Mouse (Mus musculus) heart, embryonic 15.5 days (tissue): ENCODE results near the gene Sos2. TPM values are rescaled to one million over a fixed set of nuclear protein-coding genes. Genes with fewer than 3 reads are reported as not detected.

Experiments
- ATAC-seq: fragments of 200-750 bp; cut with Nextera tagmentation; replicated peaks from 2 replicates; pipeline ENCODE4 v1.8.0; 2017; ENCODE audit warnings: low read depth, moderate TSS enrichment; ENCODE audit not compliant: insufficient number of reproducible peaks, insufficient read depth, low FRiP score
- H3K27ac ChIP-seq: fragments of 300-500 bp; sonication (generic); 2 replicates; pipeline ENCODE4 v1.5.1; 2015; ENCODE audit warnings: mild to moderate bottlenecking, inconsistent platforms
- H3K27me3 ChIP-seq: fragments of 300-500 bp; sonication (generic); 2 replicates; pipeline ENCODE4 v1.6.1; 2015; ENCODE audit warnings: inconsistent platforms
- H3K36me3 ChIP-seq: fragments of 300-500 bp; sonication (generic); 2 replicates; pipeline ENCODE4 v1.6.1; 2015; ENCODE audit warnings: mild to moderate bottlenecking, inconsistent platforms
- H3K4me1 ChIP-seq: fragments of 300-500 bp; sonication (generic); replicated peaks from 2 replicates; pipeline ENCODE4 v1.6.1; 2015; ENCODE audit warnings: inconsistent platforms
- H3K4me2 ChIP-seq: fragments of 300-500 bp; sonication (generic); 2 replicates; pipeline ENCODE4 v1.6.1; 2015; ENCODE audit warnings: inconsistent platforms, mild to moderate bottlenecking, moderate library complexity
- H3K4me3 ChIP-seq: fragments of 300-500 bp; sonication (generic); 2 replicates; pipeline ENCODE4 v1.5.1; 2015; ENCODE audit warnings: mild to moderate bottlenecking, inconsistent platforms
- H3K9ac ChIP-seq: fragments of 300-500 bp; sonication (generic); 2 replicates; pipeline ENCODE4 v1.6.1; 2015; ENCODE audit warnings: mild to moderate bottlenecking, inconsistent platforms
- H3K9me3 ChIP-seq: fragments of 300-500 bp; sonication (generic); replicated peaks from 2 replicates; pipeline ENCODE4 v1.6.1; 2016; ENCODE audit warnings: inconsistent platforms
- WGBS: fragments of 180-500 bp; shearing (Covaris S2); methylation state at CpG from one replicate; pipeline ENCODE4 v1.1.7; 2015; ENCODE audit warnings: mixed read lengths; 5-methylcytosine and 5-hydroxymethylcytosine counted together
- polyA plus RNA-seq: library from polyadenylated mRNA; unstranded; fragments of >200 nt; fragmentation: Nextera tagmentation; extraction: Ambion mirVana; gene quantifications from 2 replicates; pipeline ENCODE4 v1.2.1, GENCODE M21; 2015

The Sos2 gene
- polyA plus RNA-seq, 1 experiment from 2014 or later, result 6.7 TPM

DNA sequence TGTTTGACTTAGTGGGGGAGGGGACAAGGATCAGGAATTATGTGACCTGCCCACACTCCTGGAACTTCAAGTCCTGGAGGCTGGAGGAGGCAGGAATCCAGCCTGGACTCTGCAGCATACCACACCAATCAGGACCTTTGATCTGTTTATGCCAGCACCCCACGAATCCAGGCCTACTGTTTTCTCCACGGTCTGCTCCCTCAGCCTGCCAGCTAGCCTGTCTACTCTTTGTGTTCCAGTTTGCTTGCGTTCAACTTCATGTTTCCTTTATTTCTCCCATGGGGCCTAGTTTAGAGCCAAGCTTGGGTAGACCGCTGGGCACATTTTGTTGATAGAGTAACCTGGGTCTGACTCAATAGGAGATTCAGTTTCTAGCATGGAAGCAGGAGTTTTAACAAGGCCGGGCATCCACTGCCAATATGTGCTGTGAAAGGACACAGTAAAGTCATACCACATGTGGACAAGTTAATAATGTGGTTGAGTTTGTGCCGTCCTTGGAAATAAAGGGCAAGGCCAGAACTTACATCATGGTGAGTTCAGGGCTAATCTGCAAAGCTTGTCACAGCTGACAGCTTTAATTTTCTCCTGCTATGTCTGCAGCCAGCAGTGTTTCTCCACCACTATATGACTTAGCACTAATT is 125.3 kb downstream of the Sos2 start:
- no peak overlapping the region for H3K27ac ChIP-seq

DNA sequence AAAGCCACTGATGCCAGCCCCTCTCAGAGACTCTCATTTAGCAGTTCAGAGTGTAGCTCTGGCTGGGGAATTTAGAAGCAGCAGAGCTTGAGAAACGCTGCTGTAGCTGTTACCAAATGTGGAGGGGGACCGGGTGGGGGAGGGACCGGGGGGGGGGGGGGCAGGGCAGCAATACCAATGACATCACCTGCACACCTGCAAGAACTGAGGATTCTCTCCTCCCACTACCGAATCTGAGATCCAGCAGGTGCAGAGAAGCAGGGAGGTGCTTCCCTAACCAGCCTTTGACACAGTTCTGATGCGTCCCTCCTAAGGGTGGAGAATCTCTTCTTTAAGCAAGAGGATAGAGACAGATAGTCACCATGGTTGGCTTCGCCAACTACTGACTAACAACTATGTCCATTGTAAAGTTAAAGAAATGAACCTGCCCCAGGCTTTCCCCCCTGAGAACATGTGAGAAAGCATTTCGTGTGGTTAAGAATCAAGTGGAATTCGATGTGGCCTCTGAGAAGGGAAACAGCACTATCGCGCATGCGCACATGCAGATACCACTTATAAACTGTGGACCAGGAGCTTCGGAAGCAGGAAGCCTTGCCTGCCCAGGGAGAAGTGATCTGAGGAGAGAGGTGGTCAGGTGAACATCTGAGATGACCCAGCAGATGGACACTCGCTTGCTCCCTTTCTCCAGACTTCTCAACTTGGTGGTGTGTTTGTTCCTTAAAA is 136.0 kb downstream of the Sos2 start:
- Histone ChIP-seq H3K27me3 (no peaks in the 10 kb centered on the region), H3K36me3 (no peaks in the 10 kb centered on the region), H3K27ac (no peak overlapping the region), H3K4me2 (no peak overlapping the region), H3K4me1 (no peaks in the 10 kb centered on the region), H3K4me3 (no peak overlapping the region), H3K9ac (no peak overlapping the region), H3K9me3 (no peaks in the 10 kb centered on the region)
- 69% methylated on average over 13 of the region's 13 CpGs for WGBS
- no peak for ATAC-seq

More for the DNA sequence above, 125.3 kb downstream of the Sos2 start:
- Histone ChIP-seq H3K9ac (no peak overlapping the region), H3K27me3 (no peaks in the 10 kb centered on the region), H3K4me2 (no peak overlapping the region), H3K9me3 (no peaks in the 10 kb centered on the region), H3K4me1 (peaks cover 3% of the 10 kb centered on the region; the same call in 1 of the 2 replicates), H3K4me3 (no peak overlapping the region), H3K36me3 (no peaks in the 10 kb centered on the region)
- ATAC-seq, result no peak
- 49% methylated on average over 6 of the region's 6 CpGs for WGBS

DNA sequence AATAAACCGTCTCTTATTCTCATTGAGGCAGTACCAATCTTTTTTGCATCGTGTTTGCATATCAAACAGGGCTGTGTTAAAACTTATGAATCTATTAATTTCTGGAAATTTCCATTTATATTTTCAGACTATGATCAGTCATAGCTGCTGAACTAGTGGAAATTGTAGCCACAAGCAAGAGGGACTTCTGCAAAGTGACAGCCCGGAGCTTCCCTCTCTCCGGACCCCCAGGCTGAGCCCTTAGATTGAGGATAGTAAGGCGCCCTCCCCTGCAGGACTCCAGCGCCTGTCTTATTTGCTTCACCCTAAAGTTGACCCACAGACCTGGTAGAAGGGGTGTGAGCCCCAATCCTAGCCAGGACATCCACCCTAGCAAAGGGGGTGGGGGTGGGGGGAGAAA is 136.7 kb downstream of the Sos2 start:
- ATAC-seq, result no peak
- Histone ChIP-seq H3K4me2 (no peak overlapping the region), H3K9ac (no peak overlapping the region), H3K4me1 (no peaks in the 10 kb centered on the region), H3K27ac (no peak overlapping the region), H3K27me3 (no peaks in the 10 kb centered on the region), H3K36me3 (no peaks in the 10 kb centered on the region), H3K9me3 (no peaks in the 10 kb centered on the region), H3K4me3 (no peak overlapping the region)
- WGBS, result 81% methylated on average over 6 of the region's 6 CpGs

DNA sequence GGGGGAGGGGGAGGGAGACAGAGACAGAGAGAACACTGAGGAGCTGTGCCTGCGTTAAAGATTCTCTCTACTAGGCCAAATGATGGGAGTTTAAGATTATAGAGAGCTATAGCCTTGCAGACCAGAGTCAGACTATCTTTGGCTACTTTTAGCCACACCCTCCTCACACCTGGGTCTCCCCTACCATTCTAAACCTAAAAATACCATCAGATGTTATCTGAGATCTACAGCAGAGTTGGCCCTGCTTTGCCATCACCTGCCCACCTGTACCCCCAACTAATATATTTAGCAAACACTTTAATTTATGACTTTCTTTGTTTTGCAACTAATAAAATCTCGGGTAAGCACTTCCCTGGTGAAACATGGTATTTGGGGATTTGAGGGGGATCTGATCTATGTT is 137.1 kb downstream of the Sos2 start:
- H3K4me3 ChIP-seq, result no peak overlapping the region
- H3K9me3 ChIP-seq, result no peaks in the 10 kb centered on the region
- no peak for ATAC-seq
- no peak overlapping the region for H3K9ac ChIP-seq
- no peaks in the 10 kb centered on the region for H3K36me3 ChIP-seq
- no peak overlapping the region for H3K4me2 ChIP-seq
- H3K27ac ChIP-seq, result no peak overlapping the region
- no peaks in the 10 kb centered on the region for H3K27me3 ChIP-seq
- H3K4me1 ChIP-seq, result peaks cover under 1% of the 10 kb centered on the region; the same call in 1 of the 2 replicates
- 49% methylated on average over 2 of the region's 2 CpGs for WGBS

DNA sequence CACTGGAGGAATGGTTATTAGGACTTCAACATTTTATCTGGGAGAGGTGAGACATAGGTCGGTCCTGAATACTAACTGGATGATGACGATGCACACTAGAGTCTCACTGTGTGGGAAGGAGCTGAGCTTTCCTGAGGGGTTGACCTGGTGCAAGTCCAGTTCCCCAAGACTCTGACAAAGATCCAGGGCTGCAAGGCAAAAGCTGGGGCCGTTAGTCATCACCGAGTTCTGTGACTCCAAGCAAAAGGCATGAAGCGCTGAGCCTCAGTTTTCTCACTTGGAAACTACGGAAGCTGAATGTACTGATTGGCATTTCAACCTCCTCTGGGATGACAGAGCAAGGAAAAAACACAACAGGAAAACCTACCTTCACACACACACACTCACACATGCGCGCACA is 139.3 kb downstream of the Sos2 start:
- Histone ChIP-seq H3K4me3 (no peak overlapping the region), H3K4me2 (no peak overlapping the region), H3K4me1 (peaks cover 22% of the 10 kb centered on the region), H3K27me3 (no peaks in the 10 kb centered on the region), H3K36me3 (no peaks in the 10 kb centered on the region), H3K9ac (no peak overlapping the region), H3K27ac (no peak overlapping the region), H3K9me3 (no peaks in the 10 kb centered on the region)
- no peak for ATAC-seq
- WGBS, result 86% methylated on average over 8 of the region's 8 CpGs

DNA sequence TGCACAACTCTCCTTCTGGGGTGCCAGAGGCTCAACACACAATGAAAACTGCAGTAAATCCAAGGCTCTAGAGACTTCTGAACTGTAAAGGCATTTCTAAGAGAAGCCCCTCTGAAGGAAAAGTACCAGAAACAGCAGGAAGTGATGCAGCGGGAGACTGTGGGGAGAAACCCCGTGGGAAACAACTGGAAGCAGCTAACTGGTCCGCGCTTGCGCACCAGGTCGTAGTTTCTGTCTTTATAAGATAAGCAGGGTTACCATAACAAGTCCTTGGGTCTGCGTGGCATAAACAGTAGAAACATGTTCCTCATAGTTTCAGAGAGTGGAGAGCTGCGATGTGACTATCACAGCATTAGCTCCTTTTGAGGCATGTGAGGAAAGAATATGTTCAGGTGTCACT is 140.0 kb downstream of the Sos2 start:
- Histone ChIP-seq H3K27ac (no peak overlapping the region), H3K4me1 (peaks cover 29% of the 10 kb centered on the region), H3K27me3 (no peaks in the 10 kb centered on the region), H3K9me3 (no peaks in the 10 kb centered on the region), H3K9ac (no peak overlapping the region), H3K36me3 (no peaks in the 10 kb centered on the region), H3K4me2 (no peak overlapping the region), H3K4me3 (no peak overlapping the region)
- 52% methylated on average over 8 of the region's 8 CpGs for WGBS
- no peak for ATAC-seq

DNA sequence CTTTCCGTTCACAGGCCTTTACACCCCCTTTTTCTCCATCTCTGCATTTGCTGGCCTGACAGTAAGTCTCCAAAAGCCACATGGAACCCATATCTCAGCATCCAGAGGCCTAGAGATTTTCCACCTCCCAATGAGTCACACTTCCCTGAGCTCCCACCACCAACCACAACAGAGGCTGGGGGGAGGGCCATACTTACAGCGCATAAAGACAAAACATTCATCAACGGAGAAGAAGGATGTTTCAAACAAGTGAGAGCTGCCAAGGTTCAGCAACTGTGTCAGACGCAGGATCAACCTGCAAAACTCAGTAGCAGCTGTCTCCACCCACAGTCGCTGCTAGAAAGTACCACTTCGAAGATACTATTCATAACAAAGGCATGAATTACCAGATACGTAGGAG is 142.3 kb downstream of the Sos2 start:
- Histone ChIP-seq H3K4me1 (peaks cover 31% of the 10 kb centered on the region), H3K4me3 (no peak overlapping the region), H3K27me3 (no peaks in the 10 kb centered on the region), H3K27ac (peak overlapping the region; percentile 91), H3K9me3 (no peaks in the 10 kb centered on the region), H3K4me2 (no peak overlapping the region), H3K36me3 (no peaks in the 10 kb centered on the region), H3K9ac (no peak overlapping the region)
- no peak for ATAC-seq
- 53% methylated on average over 7 of the region's 7 CpGs for WGBS

DNA sequence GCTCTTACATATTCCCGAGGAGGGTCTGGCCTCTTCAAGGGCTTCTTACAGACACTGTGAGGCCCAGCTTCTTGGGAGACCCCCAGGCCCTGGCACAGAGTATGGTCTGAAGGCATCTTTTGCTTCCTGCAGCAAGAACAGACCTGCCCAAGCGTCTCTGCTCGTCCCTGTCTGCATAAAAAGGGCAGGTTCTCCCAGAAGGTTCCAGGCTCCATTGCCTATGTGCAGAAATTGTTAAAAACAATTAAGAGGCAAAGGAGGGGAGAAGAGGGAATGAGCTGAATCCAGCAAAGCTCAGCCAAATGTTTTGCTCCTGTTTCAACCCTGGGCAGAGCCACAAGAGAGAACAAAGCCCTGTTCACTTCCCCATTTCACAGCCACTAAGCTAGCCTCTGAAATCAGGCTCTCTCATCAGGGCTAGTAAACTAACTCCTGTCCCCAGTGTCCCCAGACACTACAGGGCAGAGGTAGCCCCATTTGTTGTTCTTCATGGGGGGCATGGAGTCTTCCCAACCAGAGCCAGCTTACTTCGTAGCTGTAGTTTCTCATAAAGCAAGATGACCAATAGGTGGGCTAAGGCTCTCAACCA is 143.2 kb downstream of the Sos2 start:
- Histone ChIP-seq H3K4me3 (peak overlapping the region; percentile 32), H3K27ac (peak overlapping the region; percentile 91)

DNA sequence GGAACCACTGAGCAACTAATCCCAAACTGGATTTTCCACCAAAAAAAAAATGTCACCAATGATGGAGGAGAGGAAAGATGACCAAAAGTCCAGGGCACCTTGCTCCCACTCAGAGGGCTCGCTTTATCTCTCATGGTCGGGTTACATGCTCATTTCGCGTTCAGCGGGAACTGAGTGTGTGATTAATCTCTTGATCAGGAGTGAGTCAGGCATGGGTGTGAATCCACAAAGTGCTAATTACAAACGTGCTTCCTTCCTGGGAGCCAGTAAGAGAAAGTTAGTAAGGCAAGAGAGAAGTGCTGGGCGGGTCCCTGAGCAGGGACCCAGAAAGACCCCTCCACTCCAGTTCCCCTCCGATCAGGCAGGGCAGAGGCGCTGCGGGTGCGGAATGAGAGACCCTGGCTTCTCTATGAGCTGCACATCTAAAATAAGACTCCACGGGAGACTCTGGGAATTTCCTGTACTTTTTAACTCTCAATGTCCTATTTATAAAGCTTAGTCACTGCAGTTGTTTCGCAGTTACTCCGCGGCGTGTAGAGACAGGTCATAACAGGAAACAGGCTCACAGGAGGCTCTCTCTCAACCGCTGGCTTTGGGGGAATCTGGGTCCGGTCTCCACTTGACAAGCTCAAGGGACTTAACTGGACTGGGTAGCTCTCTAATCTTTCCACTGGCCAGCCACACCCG is 143.8 kb downstream of the Sos2 start:
- peak; percentile 72 for ATAC-seq
- WGBS, result 4% methylated on average over 19 of the region's 19 CpGs
- Histone ChIP-seq H3K9ac (peak overlapping the region; percentile 26), H3K4me3 (peak overlapping the region; percentile 32), H3K27me3 (no peaks in the 10 kb centered on the region), H3K4me2 (peak overlapping the region; percentile 63), H3K27ac (peak overlapping the region; percentile 91), H3K9me3 (no peaks in the 10 kb centered on the region), H3K36me3 (no peaks in the 10 kb centered on the region), H3K4me1 (peaks cover 31% of the 10 kb centered on the region)

More for the DNA sequence above, 143.2 kb downstream of the Sos2 start:
- Histone ChIP-seq H3K9me3 (no peaks in the 10 kb centered on the region), H3K4me1 (peaks cover 31% of the 10 kb centered on the region), H3K4me2 (peak overlapping the region; percentile 63), H3K27me3 (no peaks in the 10 kb centered on the region), H3K36me3 (no peaks in the 10 kb centered on the region), H3K9ac (peak overlapping the region; percentile 26; the same call in 1 of the 2 replicates)
- 34% methylated on average over 4 of the region's 4 CpGs for WGBS
- no peak; the same call in 1 of the 2 replicates for ATAC-seq

DNA sequence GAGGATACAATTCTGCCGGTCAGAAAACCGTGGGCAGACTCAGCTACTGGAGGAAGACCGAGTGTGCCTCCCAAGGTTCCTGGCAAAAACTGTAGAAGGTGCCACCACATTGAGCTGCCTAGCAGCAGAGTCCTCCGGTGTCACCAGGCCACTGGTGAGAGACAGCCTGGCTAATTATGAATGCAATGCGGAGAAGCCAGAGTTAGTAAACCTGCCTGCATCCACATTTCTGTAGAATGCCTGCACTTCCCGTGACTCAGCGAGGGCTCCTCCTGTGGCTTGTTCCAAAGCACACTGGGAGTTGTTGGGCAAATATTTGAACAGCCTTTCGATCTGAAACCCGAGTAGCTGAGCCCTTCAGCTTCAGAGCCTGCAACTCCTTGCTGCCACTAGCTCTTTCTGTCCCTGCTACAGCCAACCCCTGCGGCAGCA is 144.4 kb downstream of the Sos2 start:
- Histone ChIP-seq H3K4me2 (peak overlapping the region; percentile 63), H3K9ac (peak overlapping the region; percentile 26; the same call in 1 of the 2 replicates), H3K4me3 (peak overlapping the region; percentile 32), H3K27me3 (no peaks in the 10 kb centered on the region), H3K36me3 (no peaks in the 10 kb centered on the region), H3K27ac (peak overlapping the region; percentile 91), H3K4me1 (peaks cover 36% of the 10 kb centered on the region), H3K9me3 (no peaks in the 10 kb centered on the region)
- peak; percentile 23; the same call in 1 of the 2 replicates for ATAC-seq
- WGBS, result 18% methylated on average over 10 of the region's 10 CpGs

DNA sequence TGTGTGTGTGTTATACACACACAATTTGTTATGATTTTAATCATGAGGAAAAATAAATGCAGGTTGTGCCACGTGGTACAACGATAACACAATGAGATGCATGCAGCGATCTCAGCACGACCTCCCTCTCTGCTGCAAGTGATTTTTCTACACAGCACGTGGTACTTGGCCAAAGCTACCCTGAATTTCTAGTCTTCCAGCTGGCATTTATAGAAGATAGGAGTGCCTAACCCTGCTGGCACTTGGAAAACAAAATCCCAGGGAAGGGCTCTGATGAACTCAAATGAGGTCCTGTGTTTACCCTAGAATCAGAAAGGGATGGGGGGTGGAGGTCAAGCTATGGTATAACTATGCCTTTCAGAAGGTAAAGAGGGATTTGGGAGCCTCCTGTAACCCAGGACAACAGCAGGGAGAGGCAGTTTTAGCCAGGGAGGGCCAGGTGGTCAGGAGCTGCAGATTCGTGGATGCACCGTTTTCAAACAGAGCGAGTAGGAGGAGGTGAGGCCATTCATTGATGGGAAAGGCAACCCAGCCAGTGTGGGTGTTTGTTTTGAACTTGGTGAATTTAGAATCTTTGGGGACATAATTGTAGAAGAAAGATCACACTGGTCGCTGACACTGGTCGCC is 144.9 kb downstream of the Sos2 start:
- ATAC-seq, result no peak
- Histone ChIP-seq H3K4me1 (peaks cover 41% of the 10 kb centered on the region), H3K27me3 (no peaks in the 10 kb centered on the region), H3K4me2 (peak overlapping the region; percentile 63; the same call in 1 of the 2 replicates), H3K9ac (no peak overlapping the region; the same call in 1 of the 2 replicates), H3K4me3 (no peak overlapping the region), H3K27ac (peak overlapping the region; percentile 91), H3K9me3 (no peaks in the 10 kb centered on the region), H3K36me3 (no peaks in the 10 kb centered on the region)
- 72% methylated on average over 10 of the region's 10 CpGs for WGBS
